ENCODE assay signal across 8 mouse cellular contexts in genomic region chr11:3983291-3983862, GRCm38 (mm10). TPM values are rescaled to one million over a fixed set of nuclear protein-coding genes. Genes with fewer than 3 reads are reported as not detected.
DNase-seq lines count a peak whose midpoint lies in the region; ATAC-seq lines count a peak whose summit lies in the region.

Gene Gal3st1 (plus strand): TSS chr11:3983636.

- 1% methylated on average over 29 of the region's 37 CpGs for WGBS in hindbrain, embryonic 12.5 days
- under 1% methylated on average over 30 of the region's 37 CpGs for WGBS in lung, embryonic 15.5 days

- peak within 1 kb of the TSS; percentile 43 for H3K4me3 ChIP-seq in hindbrain, embryonic 12.5 days
- peak within 1 kb of the TSS; percentile 39 for H3K4me3 ChIP-seq in lung, embryonic 15.5 days

- no peaks in the 10 kb centered on the region for H3K9me3 ChIP-seq in hindbrain, embryonic 12.5 days (replicated peaks)
- no peaks in the 10 kb centered on the region for H3K9me3 ChIP-seq in lung, embryonic 15.5 days

- peak within 1 kb of the TSS; percentile 61 for H3K9ac ChIP-seq in hindbrain, embryonic 12.5 days
- peak within 1 kb of the TSS; percentile 18; the same call in 1 of the 2 replicates for H3K9ac ChIP-seq in lung, embryonic 15.5 days

- H3K27me3 ChIP-seq in hindbrain, embryonic 12.5 days: peaks cover 18% of the 10 kb centered on the region
- H3K27me3 ChIP-seq in lung, embryonic 15.5 days: peaks cover 29% of the 10 kb centered on the region

- H3K4me1 ChIP-seq in hindbrain, embryonic 12.5 days: peaks cover 19% of the 10 kb centered on the region
- no peaks in the 10 kb centered on the region for H3K4me1 ChIP-seq in lung, embryonic 15.5 days

- peak; percentile 16 for DNase-seq in thymus, postnatal 4 days
- DNase-seq in thymus, postnatal 25 days: no peak
- peak in 1 of 2 experiments; percentile 54 for DNase-seq in layer of hippocampus, postnatal 14 days (ENCODE audit: low spot score in 2 of 2)
- DNase-seq in right cerebral cortex, postnatal 4 days: peak; percentile 20
- DNase-seq in urinary bladder, postnatal 4 days (ENCODE audit: low spot score in 2 of 2): no peak
- no peak for DNase-seq in spleen, postnatal 10 days (ENCODE audit: low spot score in 2 of 2)

- H3K36me3 ChIP-seq in hindbrain, embryonic 12.5 days: peaks cover 29% of the 10 kb centered on the region
- H3K36me3 ChIP-seq in lung, embryonic 15.5 days: peaks cover 20% of the 10 kb centered on the region

- H3K4me2 ChIP-seq in hindbrain, embryonic 12.5 days (replicated peaks): peak within 1 kb of the TSS; percentile 77
- H3K4me2 ChIP-seq in lung, embryonic 15.5 days: peak within 1 kb of the TSS; percentile 52

- H3K27ac ChIP-seq in hindbrain, embryonic 12.5 days: no peak within 1 kb of the TSS
- H3K27ac ChIP-seq in lung, embryonic 15.5 days: peak within 1 kb of the TSS; percentile 52

- ATAC-seq in hindbrain, embryonic 12.5 days (ENCODE audit: low FRiP score): peak; percentile 59
- peak; percentile 59; the same call in 1 of the 2 replicates for ATAC-seq in lung, embryonic 15.5 days (ENCODE audit: borderline replicate concordance, extremely low read depth, low FRiP score, low TSS enrichment)

RNA-seq across cellular contexts. Expression of gene Gal3st1, which starts in this region (rescaled TPM):
- 3.1 and 3.3 TPM in 2 replicates for polyA plus RNA-seq in hindbrain, embryonic 12.5 days (2016; fragmentation: Nextera tagmentation; extraction: Ambion mirVana)
- total RNA-seq in layer of hippocampus, postnatal 14 days (2021): 10 to 100 TPM; 20.4 to 23.0 TPM
- 7.9 and 9.0 TPM in 2 replicates for polyA plus RNA-seq in lung, embryonic 15.5 days (2015; fragmentation: Nextera tagmentation; extraction: Ambion mirVana)

Comparison
In these comparisons a context has a peak if more than half of its experiments do, and no peak if none do; other contexts are left out.
1. DNase-seq: peak in thymus, postnatal 4 days (single experiment) and right cerebral cortex, postnatal 4 days (single experiment); none in thymus, postnatal 25 days (single experiment), urinary bladder, postnatal 4 days (0 of 2) and spleen, postnatal 10 days (0 of 2).